ENCODE assay signal across 8 mouse cellular contexts in the genomic region with DNA sequence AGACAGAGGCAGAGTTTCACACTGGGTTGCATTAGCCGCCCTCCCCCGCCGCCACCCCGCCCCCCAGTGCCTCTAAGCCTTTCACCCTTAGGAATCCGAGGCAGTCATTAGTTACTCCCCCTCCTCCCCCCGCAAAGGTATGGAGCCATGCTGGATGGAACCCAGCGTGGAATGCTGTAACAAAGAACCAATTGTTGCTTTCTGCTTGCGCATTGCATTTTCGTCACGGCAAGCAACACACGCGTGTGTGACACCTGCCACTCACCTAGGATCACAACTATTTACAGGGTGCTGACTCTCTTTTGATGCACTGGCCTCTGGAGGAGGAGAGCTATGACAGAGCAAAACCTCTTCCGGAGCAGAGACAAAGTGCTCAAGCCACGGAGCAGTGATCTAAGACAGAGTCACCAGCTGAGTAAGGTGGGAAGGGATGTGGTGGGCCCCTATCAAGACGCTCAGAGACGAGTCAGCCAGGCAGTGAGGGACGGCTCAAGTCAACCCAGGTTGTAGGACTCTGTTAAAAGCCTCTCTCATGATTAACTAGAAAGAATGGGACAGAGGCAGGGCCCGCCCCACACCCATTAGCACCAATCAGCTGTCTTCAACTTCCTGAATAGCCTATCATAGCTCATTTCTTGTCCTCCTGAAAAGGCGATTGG. TPM values are rescaled to one million over a fixed set of nuclear protein-coding genes. Genes with fewer than 3 reads are reported as not detected.
DNase-seq lines count a peak whose midpoint lies in the region; ATAC-seq and TF ChIP-seq lines count a peak whose summit lies in the region.

No protein-coding gene starts in this region.

- H3K4me1 ChIP-seq in E14TG2a.4 (replicated peaks; ENCODE audit: low read depth, low read length): peaks cover 77% of the 10 kb centered on the region
- H3K4me1 ChIP-seq in neural tube, embryonic 12.5 days: peaks cover 13% of the 10 kb centered on the region
- peaks cover 2% of the 10 kb centered on the region for H3K4me1 ChIP-seq in stomach, postnatal 0 days (replicated peaks; ENCODE audit: control insufficient read depth, insufficient read depth)

- peak overlapping the region; percentile 70 for H3K4me3 ChIP-seq in E14TG2a.4 (replicated peaks; ENCODE audit: low read length)
- peak overlapping the region; percentile 31 for H3K4me3 ChIP-seq in neural tube, embryonic 12.5 days
- H3K4me3 ChIP-seq in stomach, postnatal 0 days (ENCODE audit: low read depth, low read length): peak overlapping the region; percentile 34

- TF ChIP-seq CTCF in E14TG2a.4 (conservative IDR thresholded peaks at IDR 0.05; ENCODE audit: low read length): no peak
- TF ChIP-seq CTCF in stomach, postnatal 0 days (IDR thresholded peaks at IDR 0.05; ENCODE audit: low read depth): no peak

- no peak overlapping the region for H3K27ac ChIP-seq in neural tube, embryonic 12.5 days
- peak overlapping the region; percentile 81 for H3K27ac ChIP-seq in stomach, postnatal 0 days (replicated peaks)

- no peak for TF ChIP-seq EP300 in stomach, postnatal 0 days (optimal IDR thresholded peaks at IDR 0.05)

- intact Hi-C loops in heart, postnatal 10 days (cut with DNase I): loop anchor here (1.0 to 2.0 kb wide), 2 partner anchors 108 to 158 kb away; partner anchors contain the start of gene Dusp5

- H3K4me2 ChIP-seq in neural tube, embryonic 12.5 days (replicated peaks): peak overlapping the region; percentile 68
- peak overlapping the region; percentile 62 for H3K4me2 ChIP-seq in stomach, postnatal 0 days (replicated peaks; ENCODE audit: low read depth)

- ATAC-seq in neural tube, embryonic 12.5 days (ENCODE audit: low FRiP score, low read depth): peak; percentile 98
- ATAC-seq in stomach, postnatal 0 days (ENCODE audit: low FRiP score, low TSS enrichment): peak; percentile 93

- no peaks in the 10 kb centered on the region for H3K9me3 ChIP-seq in E14TG2a.4 (ENCODE audit: low read length)
- H3K9me3 ChIP-seq in neural tube, embryonic 12.5 days: no peaks in the 10 kb centered on the region
- no peaks in the 10 kb centered on the region for H3K9me3 ChIP-seq in stomach, postnatal 0 days (ENCODE audit: control insufficient read depth, low read length)

- H3K9ac ChIP-seq in neural tube, embryonic 12.5 days: 0 out of 2 replicates have a peak overlapping the region, but pooled peaks have one; percentile 8
- H3K9ac ChIP-seq in stomach, postnatal 0 days (ENCODE audit: low read length): peak overlapping the region; percentile 27; the same call in 1 of the 2 replicates

- H3K27me3 ChIP-seq in E14TG2a.4 (ENCODE audit: insufficient read depth, low read length): peaks cover 26% of the 10 kb centered on the region
- H3K27me3 ChIP-seq in neural tube, embryonic 12.5 days (replicated peaks): no peaks in the 10 kb centered on the region
- no peaks in the 10 kb centered on the region for H3K27me3 ChIP-seq in stomach, postnatal 0 days (ENCODE audit: control insufficient read depth, insufficient read depth, low read length)

- WGBS in neural tube, embryonic 12.5 days: under 1% methylated on average over 19 of the region's 19 CpGs
- WGBS in stomach, postnatal 0 days: 2% methylated on average over 19 of the region's 19 CpGs

- DNase-seq in c-Kit-positive CD71-negative TER-119-negative erythroid progenitor cells, embryonic 14.5 days (ENCODE audit: low read depth): peak; percentile 64
- DNase-seq in fibroblast of lung, adult 2 months (ENCODE audit: low read depth): peak; percentile 81
- DNase-seq in heart, postnatal 10 days: peak; percentile 88 to 90
- peak; percentile 85 to 89 for DNase-seq in kidney, postnatal 25 days
- peak; percentile 80 to 81 for DNase-seq in lung, adult 18-20 months
- peak; percentile 84 for DNase-seq in stomach, postnatal 0 days (ENCODE audit: low spot score)

- H3K36me3 ChIP-seq in E14TG2a.4 (ENCODE audit: insufficient read depth, low read length): no peaks in the 10 kb centered on the region
- no peaks in the 10 kb centered on the region for H3K36me3 ChIP-seq in neural tube, embryonic 12.5 days
- H3K36me3 ChIP-seq in stomach, postnatal 0 days (ENCODE audit: control insufficient read depth, insufficient read depth, low read length): no peaks in the 10 kb centered on the region

RNA-seq across cellular contexts. Expression of gene Smndc1, which starts 30.7 kb away (rescaled TPM):
- 10 to 100 TPM; 37.3 to 39.5 TPM for total RNA-seq in heart, postnatal 10 days (2021)
- 40.4 and 42.5 TPM in 2 replicates for polyA plus RNA-seq in neural tube, embryonic 12.5 days (2016; fragmentation: Nextera tagmentation; extraction: Ambion mirVana)
- 26.1 and 26.6 TPM in 2 replicates for polyA plus RNA-seq in stomach, postnatal 0 days (2015; fragmentation: Nextera tagmentation; extraction: Ambion mirVana)

RNA-seq across cellular contexts. Expression of gene Gm10197, which starts 49.5 kb away (rescaled TPM):
- total RNA-seq in heart, postnatal 10 days (2021): not detected
- not detected in 2 replicates for polyA plus RNA-seq in neural tube, embryonic 12.5 days (2016; fragmentation: Nextera tagmentation; extraction: Ambion mirVana)
- not detected in 2 replicates for polyA plus RNA-seq in stomach, postnatal 0 days (2015; fragmentation: Nextera tagmentation; extraction: Ambion mirVana)
